Mouse (Mus musculus): ENCODE measurements at regions not wholly inside any gene's neighbourhood (a gene's known extent, or its start where the extent isn't known, plus 50 kb on each side); places are given as distances from the start of the nearest gene placed in this dataset.

DNA sequence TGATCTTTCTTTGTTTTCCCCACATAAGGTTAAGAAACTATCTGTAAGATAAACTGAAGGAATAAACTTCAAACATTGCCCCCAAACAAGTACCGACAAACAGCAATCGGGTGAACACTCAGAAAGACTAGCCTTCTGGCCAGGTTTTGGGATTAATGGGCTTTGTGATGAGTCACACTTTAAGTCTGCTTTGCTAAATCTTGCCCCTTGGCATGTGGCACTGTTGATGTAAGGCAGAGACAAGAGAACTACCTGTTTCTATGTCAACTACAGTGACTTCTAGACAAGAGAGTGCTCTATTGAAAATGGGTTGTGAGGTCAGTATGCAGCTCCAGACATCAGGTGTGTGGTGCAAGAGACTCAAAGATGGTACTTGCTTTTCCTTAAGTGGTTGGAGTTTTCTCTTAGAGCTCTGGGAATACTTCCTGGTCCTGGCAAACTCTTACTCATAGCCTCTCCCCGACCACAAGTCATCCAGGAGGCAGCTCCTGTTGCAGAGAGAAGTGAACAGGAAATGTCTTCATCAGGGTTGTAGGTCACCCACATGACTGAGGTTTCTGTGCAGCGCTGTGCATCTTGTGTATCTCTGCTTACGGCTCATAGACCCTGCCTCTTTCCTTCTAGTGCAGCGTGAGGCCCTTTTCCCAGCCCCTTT, 198.9 kb downstream of the 1700064H15Rik start:
- no peak for TF ChIP-seq ZNF384 (IDR thresholded peaks at IDR 0.05; ENCODE audit: low read depth, low read length)
- TF ChIP-seq MAFK (IDR thresholded peaks at IDR 0.05; ENCODE audit: insufficient read depth, low read depth, low read length) = no peak
- TF ChIP-seq HCFC1 (IDR thresholded peaks at IDR 0.05; ENCODE audit: borderline replicate concordance, insufficient read depth, low read length) = no peak
- no peak for TF ChIP-seq ZC3H11A (IDR thresholded peaks at IDR 0.05; ENCODE audit: borderline replicate concordance, low read depth, low read length)
- no peak for TF ChIP-seq CHD2 (IDR thresholded peaks at IDR 0.05; ENCODE audit: low read depth, low read length)

Measured in ES-E14 (cell line).